Mouse (Mus musculus) frontal cortex, postnatal 25 days (tissue): ENCODE measurements at regions not wholly inside any gene's neighbourhood (a gene's known extent, or its start where the extent isn't known, plus 50 kb on each side); places are given as distances from the start of the nearest gene placed in this dataset.
A peak's percentile ranks its signal among the peaks of the same experiment; 100 is the strongest.

ENCODE experiments used
- DNase-seq, 2 experiments: peaks; one replicate each; pipeline ENCODE4 v3.0.0; 2022; ENCODE audit warnings: low spot score in 2 of 2

DNA sequence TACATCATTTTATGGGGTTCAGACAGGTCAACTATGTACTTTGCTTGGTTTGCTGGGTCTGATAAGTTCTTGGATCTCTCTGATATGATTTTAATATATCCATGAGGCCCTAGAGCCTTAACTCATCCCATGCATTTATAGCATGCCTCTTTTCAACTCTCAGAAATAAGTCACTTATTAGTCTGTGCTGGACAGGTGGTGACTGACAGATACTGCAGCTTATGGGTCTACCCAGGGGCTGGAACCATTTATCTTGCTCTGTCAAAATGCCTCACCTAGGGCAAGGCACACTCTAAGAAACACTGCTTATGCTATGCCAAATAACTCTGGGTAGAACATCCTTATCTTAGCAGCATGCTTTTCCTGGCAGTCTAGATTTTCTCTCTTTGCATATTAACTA lies 225.6 kb downstream of the Mbnl1 start:
- no peak for DNase-seq

- no peak for DNase-seq
These were observed 234.5 kb downstream of the Mbnl1 start for GRCm38 (mm10) chr3:60707139-60707538.

DNA sequence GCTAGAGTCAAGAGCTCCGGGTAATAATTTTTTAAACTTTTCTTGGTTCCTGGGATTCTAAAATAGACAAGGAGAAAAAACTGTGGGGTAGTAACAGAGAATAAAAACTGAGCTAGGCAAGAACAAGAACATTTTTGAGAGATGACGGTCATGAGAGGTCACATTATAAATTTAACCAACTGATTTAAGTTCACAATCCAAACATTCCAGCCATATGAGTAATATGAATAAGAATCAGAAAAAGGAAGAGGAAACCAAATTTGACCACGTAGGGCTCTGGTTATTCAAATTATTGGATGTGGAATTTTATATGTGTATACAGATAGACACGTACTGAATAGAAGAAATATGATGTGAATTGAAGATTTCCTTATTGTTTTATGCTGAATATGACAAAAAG lies 240.3 kb downstream of the Mbnl1 start:
- DNase-seq: no peak

GRCm38 (mm10) chr3:60720322-60720721 lies 247.7 kb downstream of the Mbnl1 start:
- no peak for DNase-seq

DNA sequence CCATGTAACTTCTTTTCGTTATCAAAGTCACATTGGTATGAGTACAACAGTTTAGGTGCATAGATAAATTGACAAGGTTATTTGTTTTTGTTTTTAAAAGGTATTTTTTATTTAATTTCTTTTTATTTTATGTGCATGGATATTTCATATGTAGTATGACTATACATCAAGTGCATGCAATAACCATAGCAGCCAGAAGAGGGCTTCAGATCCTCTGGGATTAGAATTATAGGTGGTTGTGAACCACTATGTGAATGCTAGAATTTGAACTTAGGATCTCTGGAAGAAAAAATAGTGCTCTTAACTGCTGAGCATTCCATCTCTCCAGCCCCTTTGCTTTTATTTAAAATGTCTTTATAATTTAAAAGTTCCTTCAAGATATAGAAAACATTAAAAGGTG lies 258.7 kb downstream of the Mbnl1 start:
- no peak for DNase-seq

DNA sequence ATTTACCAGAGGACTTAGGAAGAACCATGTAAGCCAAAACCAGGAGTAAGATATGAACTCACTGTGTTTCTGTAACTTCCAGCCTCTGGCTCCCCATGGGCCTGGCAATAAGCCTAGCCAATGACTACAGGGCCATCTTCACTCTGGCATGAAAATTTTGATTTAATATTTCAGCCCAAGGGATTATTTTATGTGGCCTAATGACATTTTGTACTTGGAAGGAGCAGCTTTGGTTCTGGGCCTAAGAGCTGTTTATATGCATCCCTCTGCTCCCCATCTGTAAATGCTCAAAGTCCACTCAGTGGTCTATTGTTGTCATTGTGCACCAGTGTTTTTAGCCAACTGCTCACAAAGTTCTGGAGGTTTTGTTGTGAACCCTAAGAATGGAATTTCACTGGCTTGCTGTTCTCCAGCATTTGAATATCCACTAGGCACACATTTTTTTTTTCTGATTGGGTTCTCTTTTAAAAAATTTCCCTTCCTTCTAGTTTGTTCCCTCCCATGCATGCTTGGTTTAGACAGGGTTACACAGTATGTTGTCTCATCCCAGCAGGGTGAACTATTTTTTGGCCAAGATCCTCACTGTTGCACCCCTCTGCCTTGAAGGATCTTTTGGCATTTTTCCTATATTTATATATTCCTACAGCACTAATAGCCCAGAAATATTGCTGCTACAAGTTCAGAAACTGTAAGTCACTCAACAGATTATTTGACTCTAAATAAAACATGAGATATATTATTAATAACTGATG lies 261.9 kb upstream of the P2ry1 start:
- no peak for DNase-seq

- no peak for DNase-seq
These were observed 261.2 kb upstream of the P2ry1 start for GRCm38 (mm10) chr3:60741379-60741778.

GRCm38 (mm10) chr3:60742232-60742631 lies 260.4 kb upstream of the P2ry1 start:
- no peak for DNase-seq

DNA sequence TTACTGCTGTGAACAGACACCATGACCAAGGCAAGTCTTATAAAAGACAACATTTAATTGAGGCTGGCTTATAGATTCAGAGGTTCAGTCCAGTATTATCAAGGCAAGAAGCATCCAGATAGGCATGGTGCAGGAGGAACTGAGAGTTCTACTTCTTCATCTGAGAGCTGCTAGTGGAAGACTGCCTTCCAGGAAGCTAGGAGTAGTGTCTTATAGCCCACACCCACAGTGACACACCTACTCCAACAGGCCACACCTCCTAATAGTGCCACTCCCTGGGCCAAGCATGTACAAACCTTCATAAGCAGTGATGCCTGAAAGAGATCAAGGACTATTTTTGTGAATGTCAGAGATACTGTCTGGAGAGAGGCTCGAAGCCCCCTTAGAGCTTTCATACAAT lies 257.5 kb upstream of the P2ry1 start:
- no peak for DNase-seq

DNA sequence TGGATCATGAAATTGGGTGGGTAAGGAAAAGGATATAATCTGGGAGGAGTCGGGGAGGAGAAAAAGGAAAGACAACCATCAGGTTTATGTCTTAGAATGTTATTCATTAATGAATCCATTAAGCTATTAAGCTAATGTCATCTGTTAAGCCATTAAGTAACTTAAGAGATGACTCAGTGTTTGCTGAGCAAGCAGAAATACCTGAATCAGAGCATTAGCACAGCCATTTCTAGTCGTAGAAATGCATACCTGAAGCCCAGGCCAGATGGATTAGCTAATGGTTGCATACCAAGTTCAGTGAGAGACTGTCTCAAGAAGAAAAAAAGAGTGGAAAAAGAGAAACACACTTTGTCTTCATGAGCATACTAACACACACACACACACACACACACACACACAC lies 244.0 kb upstream of the P2ry1 start:
- no peak for DNase-seq

- DNase-seq: no peak
These were observed 243.5 kb upstream of the P2ry1 start for GRCm38 (mm10) chr3:60759046-60759445.

- peak; percentile 15 to 22 for DNase-seq
These were observed 239.7 kb upstream of the P2ry1 start for GRCm38 (mm10) chr3:60762874-60763273.

GRCm38 (mm10) chr3:60765079-60765478 lies 237.5 kb upstream of the P2ry1 start:
- no peak for DNase-seq

DNA sequence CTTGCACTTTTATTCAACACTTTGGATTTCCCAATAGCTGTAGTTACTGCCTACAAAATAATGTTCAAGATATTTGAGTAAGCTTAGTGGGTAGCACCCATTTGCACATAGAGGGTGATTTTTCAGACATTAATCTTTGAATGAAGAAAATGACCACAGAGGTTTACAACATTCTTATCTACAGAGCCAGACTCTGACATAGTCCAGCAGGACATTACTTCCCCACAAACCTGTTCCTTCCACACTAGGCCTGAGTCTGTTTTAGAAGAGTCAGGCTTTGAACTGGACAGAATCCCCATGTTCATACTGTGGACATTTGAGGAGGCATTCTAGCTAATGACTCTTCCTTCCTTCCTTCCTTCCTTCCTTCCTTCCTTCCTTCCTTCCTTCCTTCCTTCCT lies 233.6 kb upstream of the P2ry1 start:
- no peak for DNase-seq

GRCm38 (mm10) chr3:60771866-60772265 lies 230.7 kb upstream of the P2ry1 start:
- DNase-seq: no peak

GRCm38 (mm10) chr3:60773383-60773782 lies 229.2 kb upstream of the P2ry1 start:
- DNase-seq: no peak

DNA sequence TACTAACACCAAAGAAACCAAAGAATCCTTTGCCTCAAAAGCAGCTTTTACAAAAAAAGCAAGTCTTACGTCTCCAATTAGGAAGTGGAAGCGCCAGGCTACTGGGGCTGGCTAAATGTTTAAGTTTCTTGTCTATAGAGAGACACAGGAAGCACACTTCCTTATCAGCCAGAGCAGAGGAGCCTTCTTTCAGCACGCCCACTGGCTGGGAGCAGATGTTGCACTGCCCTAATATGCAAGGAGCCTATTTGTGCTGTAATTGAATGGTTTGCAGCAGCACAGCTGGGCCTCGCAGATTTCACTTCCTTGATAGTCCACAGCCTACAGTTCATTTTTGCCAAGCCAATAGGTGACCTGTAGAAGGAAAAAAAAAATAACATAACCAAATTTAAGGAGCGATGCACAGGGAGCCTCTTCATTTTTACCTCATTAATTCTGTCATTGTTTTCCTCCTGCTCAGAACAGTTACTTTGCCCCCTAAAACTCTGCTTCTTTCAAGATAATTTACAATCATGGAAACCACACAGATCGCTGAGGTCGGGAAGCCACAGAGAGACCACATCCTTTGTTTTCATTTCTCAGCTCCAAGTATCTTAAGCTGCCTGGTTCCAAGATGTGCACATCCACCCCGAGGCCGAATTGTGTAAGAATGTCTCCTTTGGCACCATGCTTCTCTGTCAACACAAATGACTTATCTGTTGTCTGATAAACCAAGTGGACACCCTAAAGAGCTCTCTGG lies 217.3 kb upstream of the P2ry1 start:
- DNase-seq: no peak

GRCm38 (mm10) chr3:60787989-60788388 lies 214.6 kb upstream of the P2ry1 start:
- DNase-seq: no peak

DNA sequence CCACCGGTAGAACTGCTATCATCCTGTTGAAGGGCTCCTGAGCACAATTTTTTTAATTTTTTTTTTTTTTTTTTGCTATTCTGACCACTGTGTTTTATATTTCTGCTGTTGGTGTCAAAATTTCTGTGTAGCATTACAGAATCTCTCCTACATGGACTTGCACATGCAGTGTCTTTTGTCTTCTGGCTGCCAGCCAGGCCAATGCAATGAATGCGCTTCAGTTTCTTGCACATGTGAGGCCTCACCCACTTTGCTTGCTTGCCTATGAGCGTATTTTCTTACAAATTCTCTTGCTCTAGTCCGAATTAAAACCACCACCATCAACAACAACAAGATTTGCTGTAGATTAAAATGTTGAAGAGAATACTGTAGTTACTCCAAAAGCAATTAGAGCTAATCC lies 213.2 kb upstream of the P2ry1 start:
- DNase-seq: no peak

- DNase-seq: no peak
These were observed 210.4 kb upstream of the P2ry1 start for GRCm38 (mm10) chr3:60792166-60792565.

GRCm38 (mm10) chr3:60796207-60796606 lies 206.4 kb upstream of the P2ry1 start:
- no peak for DNase-seq

- no peak for DNase-seq
These were observed 204.8 kb upstream of the P2ry1 start for GRCm38 (mm10) chr3:60797808-60798207.

DNA sequence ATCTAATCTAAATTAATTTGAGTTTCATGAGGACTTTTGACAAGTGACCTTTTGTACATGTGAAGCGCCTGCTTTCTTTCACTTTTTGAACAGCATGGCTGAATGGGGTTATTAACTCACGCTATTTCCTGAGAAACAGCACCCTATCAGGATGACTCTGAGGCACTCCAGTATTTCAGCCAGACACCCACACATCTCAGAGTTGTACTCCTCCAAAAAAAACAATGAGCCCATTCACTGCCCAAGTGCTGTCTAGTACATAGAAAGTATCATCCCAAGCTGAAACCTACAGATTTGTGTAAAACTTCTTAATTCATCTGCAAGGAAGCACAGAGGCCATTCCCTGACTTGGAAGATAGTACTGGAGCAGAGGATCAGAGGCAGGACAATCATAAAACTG lies 204.1 kb upstream of the P2ry1 start:
- DNase-seq: no peak
